Mouse (Mus musculus) intestine, embryonic 14.5 days (tissue): ENCODE data around the gene Ly6g6d. TPM values are rescaled to one million over a fixed set of nuclear protein-coding genes. Genes with fewer than 3 reads are reported as not detected.

ENCODE experiments used
- ATAC-seq: fragments of 200-750 bp; cut with Nextera tagmentation; replicated peaks from 2 replicates; pipeline ENCODE4 v1.8.0; 2017; ENCODE audit warnings: low read depth, moderate number of reproducible peaks, moderate TSS enrichment, moderate library complexity; ENCODE audit not compliant: low FRiP score, low TSS enrichment
- DNase-seq: peaks from one replicate; pipeline ENCODE4 v3.0.0-alpha.2; 2018; ENCODE audit warnings: low spot score
- H3K27ac ChIP-seq: fragments of 300-500 bp; sonication (generic); 2 replicates; pipeline ENCODE4 v1.5.1; 2014; ENCODE audit warnings: low read depth, mild to moderate bottlenecking, control low read depth
- H3K27me3 ChIP-seq: fragments of 300-500 bp; sonication (generic); replicated peaks from 2 replicates; pipeline ENCODE4 v1.6.1; 2014; ENCODE audit warnings: low read length, control low read depth; ENCODE audit not compliant: control insufficient read depth, insufficient read depth
- H3K36me3 ChIP-seq: fragments of 300-500 bp; sonication (generic); 2 replicates; pipeline ENCODE4 v1.6.1; 2014; ENCODE audit warnings: low read length, control low read depth; ENCODE audit not compliant: control insufficient read depth, insufficient read depth
- H3K4me1 ChIP-seq: fragments of 300-500 bp; sonication (generic); replicated peaks from 2 replicates; pipeline ENCODE4 v1.6.1; 2014; ENCODE audit warnings: low read length, control low read depth, mixed read lengths; ENCODE audit not compliant: control insufficient read depth, insufficient read depth
- H3K4me2 ChIP-seq: fragments of 300-500 bp; sonication (generic); 2 replicates; pipeline ENCODE4 v1.6.1; 2014; ENCODE audit warnings: low read length
- H3K4me3 ChIP-seq: fragments of 300-500 bp; sonication (generic); 2 replicates; pipeline ENCODE4 v1.5.1; 2014; ENCODE audit warnings: low read depth, low read length, control low read depth, mixed read lengths
- H3K9ac ChIP-seq: fragments of 300-500 bp; sonication (generic); 2 replicates; pipeline ENCODE4 v1.6.1; 2014; ENCODE audit warnings: mild to moderate bottlenecking, low read length
- H3K9me3 ChIP-seq: fragments of 300-500 bp; sonication (generic); 2 replicates; pipeline ENCODE4 v1.6.1; 2016; ENCODE audit warnings: low read length, control low read depth; ENCODE audit not compliant: control insufficient read depth
- WGBS: fragments of 180-500 bp; shearing (Covaris S2); extraction: QIAGEN DNeasy Blood & Tissue Kit; methylation state at CpG from one replicate; pipeline ENCODE4 v1.1.7; 2014; 5-methylcytosine and 5-hydroxymethylcytosine counted together
- polyA plus RNA-seq: library from polyadenylated mRNA; unstranded; fragments of >200 nt; fragmentation: Nextera tagmentation; extraction: Ambion mirVana; gene quantifications from 2 replicates; pipeline ENCODE4 v1.2.1, GENCODE M21; 2014

Ly6g6d gene
- polyA plus RNA-seq, 1 experiment from 2014 or later, result 5.0 TPM

GRCm38 (mm10) chr17:35080710-35081109, 2.8 kb upstream of the Ly6g6d start:
- Histone ChIP-seq H3K36me3 (no peaks in the 10 kb centered on the region), H3K4me3 (no peak overlapping the region), H3K27me3 (no peaks in the 10 kb centered on the region), H3K4me1 (peaks cover 6% of the 10 kb centered on the region; the same call in 1 of the 2 replicates), H3K4me2 (no peak overlapping the region), H3K27ac (no peak overlapping the region), H3K9ac (no peak overlapping the region), H3K9me3 (no peaks in the 10 kb centered on the region)
- ATAC-seq (no peak), DNase-seq (no peak)
- 86% methylated on average over 4 of the region's 4 CpGs for WGBS

- ATAC-seq, result no peak
- Histone ChIP-seq H3K36me3 (no peaks in the 10 kb centered on the region), H3K4me2 (no peak overlapping the region), H3K27ac (peak overlapping the region; percentile 43; the same call in 1 of the 2 replicates), H3K9me3 (no peaks in the 10 kb centered on the region), H3K9ac (no peak overlapping the region), H3K27me3 (no peaks in the 10 kb centered on the region), H3K4me3 (no peak overlapping the region), H3K4me1 (peaks cover 6% of the 10 kb centered on the region; the same call in 1 of the 2 replicates)
- 35% methylated on average over 6 of the region's 6 CpGs for WGBS
- no peak for DNase-seq
Measured at GRCm38 (mm10) chr17:35080248-35080647, 2.4 kb upstream of the Ly6g6d start.

DNA sequence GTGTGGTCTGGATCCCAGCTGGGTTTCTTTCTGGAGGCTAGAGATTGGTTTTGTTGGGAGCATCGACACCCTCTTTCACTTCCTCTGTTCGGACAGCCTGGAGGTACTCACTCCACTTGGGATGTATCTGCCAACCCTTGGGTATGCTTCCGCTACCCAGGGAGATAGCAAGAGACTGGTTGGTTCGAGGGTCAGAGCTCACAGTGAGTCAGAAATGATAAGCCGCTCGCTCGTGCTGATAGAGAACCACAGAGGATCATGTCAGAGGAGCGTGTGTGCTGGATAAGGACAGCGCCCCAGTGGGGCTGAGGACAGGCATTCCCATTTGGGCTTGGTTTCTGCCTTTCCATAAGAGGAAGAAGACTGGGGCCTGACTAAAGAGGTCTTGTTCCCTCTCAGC, 1.9 kb upstream of the Ly6g6d start:
- peak overlapping the region; percentile 43; the same call in 1 of the 2 replicates for H3K27ac ChIP-seq
- H3K36me3 ChIP-seq, result no peaks in the 10 kb centered on the region
- no peak overlapping the region for H3K4me2 ChIP-seq
- H3K9me3 ChIP-seq, result no peaks in the 10 kb centered on the region
- DNase-seq, result peak; percentile 69
- peaks cover 6% of the 10 kb centered on the region; the same call in 1 of the 2 replicates for H3K4me1 ChIP-seq
- H3K27me3 ChIP-seq, result no peaks in the 10 kb centered on the region
- ATAC-seq, result peak; percentile 61
- WGBS, result 50% methylated on average over 9 of the region's 9 CpGs
- H3K9ac ChIP-seq, result no peak overlapping the region
- no peak overlapping the region for H3K4me3 ChIP-seq

DNA sequence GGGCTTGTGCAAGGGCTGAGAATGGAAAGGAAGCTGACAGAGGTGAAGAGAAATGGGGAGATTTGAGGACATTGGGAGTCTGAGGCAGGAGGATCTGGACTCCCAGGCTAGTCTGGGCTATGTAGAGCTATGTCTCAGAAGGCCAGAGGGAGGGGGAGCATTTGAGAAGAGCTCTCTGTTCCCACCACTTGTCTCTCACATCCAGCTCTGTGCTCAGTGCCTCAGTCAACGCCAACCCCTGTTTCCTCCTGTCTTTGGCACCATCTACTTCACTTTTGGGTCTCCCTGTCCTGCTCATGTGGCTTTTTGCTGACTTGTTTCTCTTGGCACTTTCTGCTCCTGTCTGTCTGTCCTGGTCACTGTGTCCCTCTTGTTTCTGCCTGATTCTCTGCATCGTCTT, 580 bp downstream of the Ly6g6d start:
- peak overlapping the region; percentile 7; the same call in 1 of the 2 replicates for H3K27ac ChIP-seq
- H3K4me2 ChIP-seq, result peak overlapping the region; percentile 33
- WGBS, result 25% methylated on average over 2 of the region's 2 CpGs
- no peak for DNase-seq
- no peaks in the 10 kb centered on the region for H3K27me3 ChIP-seq
- no peak overlapping the region for H3K9ac ChIP-seq
- H3K9me3 ChIP-seq, result no peaks in the 10 kb centered on the region
- no peak overlapping the region; the same call in 1 of the 2 replicates for H3K4me3 ChIP-seq
- H3K4me1 ChIP-seq, result peaks cover 10% of the 10 kb centered on the region
- ATAC-seq, result no peak
- H3K36me3 ChIP-seq, result no peaks in the 10 kb centered on the region

GRCm38 (mm10) chr17:35076507-35077176, 1.2 kb downstream of the Ly6g6d start, which contains the start of gene Ly6g6e:
Gene Ly6g6e (plus strand): TSS chr17:35076902.
- no peak for DNase-seq
- peak within 1 kb of the TSS; percentile 6; the same call in 1 of the 2 replicates for H3K4me3 ChIP-seq
- H3K9me3 ChIP-seq, result no peaks in the 10 kb centered on the region
- WGBS, result 23% methylated on average over 10 of the region's 10 CpGs
- peak within 1 kb of the TSS; percentile 33 for H3K4me2 ChIP-seq
- H3K27ac ChIP-seq, result peak within 1 kb of the TSS; percentile 7; the same call in 1 of the 2 replicates
- no peaks in the 10 kb centered on the region for H3K27me3 ChIP-seq
- H3K4me1 ChIP-seq, result peaks cover 10% of the 10 kb centered on the region
- ATAC-seq, result no peak
- no peak within 1 kb of the TSS for H3K9ac ChIP-seq
- no peaks in the 10 kb centered on the region for H3K36me3 ChIP-seq

DNA sequence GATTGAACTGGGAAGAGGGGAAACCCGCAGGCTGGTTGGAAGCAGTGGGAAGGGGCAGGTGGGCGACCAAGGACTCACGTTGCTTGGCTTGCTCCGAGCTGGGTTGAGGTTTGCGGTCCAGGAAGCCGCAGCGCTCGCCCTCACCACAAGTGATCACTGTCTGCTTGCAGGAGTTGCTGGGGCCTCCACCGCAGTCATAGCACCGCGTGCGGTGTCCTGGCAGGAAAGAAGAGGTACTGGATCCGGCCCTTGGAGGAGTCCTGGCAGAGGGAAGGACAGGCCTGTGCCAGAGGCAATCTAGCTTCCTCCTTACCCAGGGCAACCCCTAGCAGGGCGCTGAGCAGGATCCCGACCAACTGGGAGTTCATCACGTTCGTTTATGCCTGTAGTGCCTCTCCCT, 3.8 kb downstream of the Ly6g6d start:
- DNase-seq (peak; percentile 67), ATAC-seq (0 out of 2 replicates have a peak, but pooled peaks have one; percentile 42)
- WGBS, result 42% methylated on average over 17 of the region's 17 CpGs
- H3K27ac ChIP-seq, result peak overlapping the region; percentile 8; the same call in 1 of the 2 replicates
- H3K9me3 ChIP-seq, result no peaks in the 10 kb centered on the region
- H3K9ac ChIP-seq, result peak overlapping the region; percentile 11; the same call in 1 of the 2 replicates
- no peak overlapping the region; the same call in 1 of the 2 replicates for H3K4me3 ChIP-seq
- H3K4me1 ChIP-seq, result peaks cover 10% of the 10 kb centered on the region
- peak overlapping the region; percentile 26 for H3K4me2 ChIP-seq
- no peaks in the 10 kb centered on the region for H3K36me3 ChIP-seq
- no peaks in the 10 kb centered on the region for H3K27me3 ChIP-seq

- H3K4me1 ChIP-seq, result peaks cover 6% of the 10 kb centered on the region
- no peak overlapping the region for H3K9ac ChIP-seq
- DNase-seq (no peak), ATAC-seq (no peak)
- no peak overlapping the region for H3K27ac ChIP-seq
- H3K4me2 ChIP-seq, result no peak overlapping the region
- 78% methylated on average over 9 of the region's 9 CpGs for WGBS
- H3K27me3 ChIP-seq, result peaks cover 4% of the 10 kb centered on the region; the same call in 1 of the 2 replicates
- no peak overlapping the region for H3K4me3 ChIP-seq
- H3K36me3 ChIP-seq, result no peaks in the 10 kb centered on the region
- H3K9me3 ChIP-seq, result no peaks in the 10 kb centered on the region
Measured at GRCm38 (mm10) chr17:35071454-35071853, 6.4 kb downstream of the Ly6g6d start.

DNA sequence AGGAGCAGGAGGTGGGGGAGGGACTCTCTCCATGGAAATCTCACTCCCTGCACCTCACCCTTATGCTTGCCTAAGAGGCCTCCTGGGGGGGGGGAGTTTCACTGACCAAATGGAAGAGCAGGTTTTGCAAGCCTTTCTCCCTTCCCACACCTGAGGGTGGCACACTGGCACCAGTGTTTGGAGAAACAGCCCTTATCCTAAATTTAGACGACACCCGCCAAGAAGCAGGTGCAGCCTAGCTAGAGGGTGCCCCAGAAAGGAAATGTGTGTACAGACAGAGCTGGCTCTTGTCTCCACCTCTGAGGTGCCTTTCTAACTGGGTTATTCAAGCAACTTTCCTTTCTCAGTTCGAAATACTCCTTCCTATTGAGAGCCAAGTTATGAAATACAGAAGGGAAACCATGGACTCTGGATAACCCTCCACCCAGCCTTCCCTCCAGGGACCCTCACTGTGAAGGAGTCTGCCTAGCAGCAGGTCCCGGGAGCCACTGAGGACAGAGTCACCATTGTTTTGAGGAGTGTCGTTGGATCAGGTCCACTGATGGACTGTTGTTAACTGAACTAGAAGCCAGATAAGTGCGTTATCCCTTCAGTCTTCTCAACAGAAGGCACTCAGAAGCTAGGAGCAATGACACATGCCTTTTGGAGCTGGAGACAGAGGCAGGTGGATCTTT, 7.2 kb downstream of the Ly6g6d start:
- Histone ChIP-seq H3K9me3 (no peaks in the 10 kb centered on the region), H3K4me2 (no peak overlapping the region), H3K4me3 (no peak overlapping the region), H3K4me1 (peaks cover 4% of the 10 kb centered on the region; the same call in 1 of the 2 replicates), H3K27ac (no peak overlapping the region), H3K36me3 (no peaks in the 10 kb centered on the region), H3K27me3 (peaks cover 9% of the 10 kb centered on the region; the same call in 1 of the 2 replicates), H3K9ac (no peak overlapping the region)
- ATAC-seq (no peak), DNase-seq (no peak)
- WGBS, result 42% methylated on average over 6 of the region's 6 CpGs
